Mouse (Mus musculus): ENCODE results near the gene Zfp108. TPM values are rescaled to one million over a fixed set of nuclear protein-coding genes. Genes with fewer than 3 reads are reported as not detected.
A peak's percentile ranks its signal among the peaks of the same experiment; 100 is the strongest.
"Not testable (repeated sequence)": the region's sequence is repeated elsewhere in the genome, so short reads cannot be mapped to it uniquely, and the experiment has no call there.

Zfp108 gene
- 0.47 and 0.49 TPM in 2 replicates for total RNA-seq (2017)

DNA sequence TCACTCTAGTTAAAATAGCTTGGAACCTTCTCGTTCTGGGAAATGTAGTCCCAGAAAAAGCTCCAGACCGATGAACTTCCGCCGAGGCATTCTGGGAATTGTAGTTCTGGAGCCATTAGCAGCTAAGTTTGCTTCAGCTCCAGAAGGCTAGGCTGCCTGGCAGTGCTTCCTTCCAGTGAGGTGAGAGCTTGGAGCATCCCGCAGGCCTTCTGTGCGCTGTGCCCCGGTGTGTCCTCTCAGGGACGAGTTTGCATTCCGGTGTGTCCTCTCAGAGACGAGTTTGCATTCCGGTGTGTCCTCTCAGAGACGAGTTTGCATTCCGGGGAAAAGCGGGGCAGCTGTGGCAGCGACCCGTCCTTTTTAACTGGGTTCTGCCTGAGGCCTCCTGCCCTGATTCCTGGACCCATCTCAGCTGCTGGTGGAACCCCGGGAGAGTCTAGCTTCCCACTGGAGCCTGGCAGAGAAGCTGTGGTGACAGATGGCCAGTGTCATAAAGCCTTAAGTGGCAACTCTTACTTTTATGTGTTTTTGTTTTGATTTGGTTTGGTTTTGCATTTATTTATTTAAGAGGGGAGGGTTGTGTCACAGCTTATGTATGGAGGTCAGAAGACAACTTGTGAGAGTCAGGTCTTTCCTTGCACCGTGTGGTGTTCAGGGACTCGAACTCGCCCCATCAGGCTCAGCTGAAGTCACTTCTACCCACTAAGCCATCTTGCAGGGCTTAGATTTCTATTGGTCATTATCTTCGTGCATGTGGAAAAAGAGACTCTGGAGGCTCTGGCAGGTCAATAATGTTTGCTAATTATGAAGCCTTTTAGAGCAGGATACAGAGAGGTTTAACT, at the start of gene Zfp108:
TSS of gene Zfp108 (plus strand) at position 162 of the 842 bp plus-strand sequence.
- no peak for ATAC-seq (ENCODE audit: extremely low read depth, insufficient number of reproducible peaks, low FRiP score, poor library complexity, severe bottlenecking)

DNA sequence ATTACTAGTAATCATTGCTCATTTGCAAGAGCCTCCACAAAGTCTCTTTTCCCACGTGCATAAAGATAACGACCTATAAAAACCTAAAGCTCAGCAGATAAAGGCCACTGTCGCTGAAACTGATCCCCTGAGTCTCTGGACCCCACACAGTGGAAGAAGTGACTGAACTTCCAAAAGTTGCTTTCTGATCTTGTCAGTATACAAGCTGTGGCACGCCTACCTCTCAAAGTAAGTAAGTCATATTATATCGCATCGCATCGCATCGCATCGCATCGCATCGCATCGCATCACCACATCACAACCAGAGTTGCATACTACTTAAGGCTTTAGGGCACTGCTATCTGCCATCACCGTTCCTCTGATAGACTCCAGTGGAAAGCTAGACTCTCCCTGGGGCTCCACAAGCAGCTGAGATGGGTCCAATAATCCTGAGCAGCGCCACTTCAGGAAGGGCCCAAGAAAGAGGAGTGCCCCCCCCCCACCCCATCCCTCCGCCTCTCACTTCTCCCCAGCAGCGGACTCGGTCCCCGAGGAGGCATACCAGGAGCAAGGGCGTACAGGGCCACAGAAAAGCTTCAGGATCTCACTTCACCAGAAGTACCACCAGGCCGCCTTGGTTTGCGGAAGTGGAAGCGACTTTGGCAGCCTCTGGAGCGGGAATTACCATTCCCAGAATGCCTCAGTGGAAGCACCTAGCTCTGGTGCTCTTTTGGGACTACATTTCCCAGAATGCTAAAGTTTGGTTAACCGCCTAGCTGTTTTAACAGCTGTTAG, 46.9 kb upstream of the Zfp108 start:
- no peak for ATAC-seq (ENCODE audit: extremely low read depth, insufficient number of reproducible peaks, low FRiP score, poor library complexity, severe bottlenecking)

DNA sequence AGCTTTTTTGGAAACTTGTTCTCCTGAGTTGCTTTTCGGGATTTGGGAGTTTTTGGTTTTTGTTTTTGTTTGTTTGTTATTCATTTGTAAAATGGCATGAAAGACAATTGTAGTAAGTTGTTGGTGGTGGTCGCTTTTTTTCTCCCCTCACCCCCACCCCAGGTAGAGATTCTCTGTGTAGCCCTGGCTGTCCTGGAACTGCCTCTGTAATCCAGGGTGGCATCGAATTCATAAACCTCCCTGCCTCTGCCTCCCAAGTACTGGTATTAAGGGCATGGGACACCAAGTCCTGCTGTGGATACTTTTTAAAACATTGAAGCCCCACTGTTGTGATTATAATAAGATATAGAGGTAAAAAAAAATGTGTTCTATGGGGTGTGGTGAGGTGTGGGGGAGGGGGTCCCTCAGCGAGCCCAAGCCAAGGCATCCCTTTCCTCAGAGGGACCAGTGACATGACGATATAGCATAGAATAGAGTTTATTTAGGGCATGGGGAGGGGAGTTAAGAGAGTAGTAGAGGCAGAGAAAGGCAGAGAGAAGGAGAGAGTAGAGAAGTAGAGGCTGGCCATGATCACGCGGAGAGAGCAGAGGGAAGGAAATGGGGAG, 46.2 kb upstream of the Zfp108 start:
- ATAC-seq (ENCODE audit: extremely low read depth, insufficient number of reproducible peaks, low FRiP score, poor library complexity, severe bottlenecking) = no peak

DNA sequence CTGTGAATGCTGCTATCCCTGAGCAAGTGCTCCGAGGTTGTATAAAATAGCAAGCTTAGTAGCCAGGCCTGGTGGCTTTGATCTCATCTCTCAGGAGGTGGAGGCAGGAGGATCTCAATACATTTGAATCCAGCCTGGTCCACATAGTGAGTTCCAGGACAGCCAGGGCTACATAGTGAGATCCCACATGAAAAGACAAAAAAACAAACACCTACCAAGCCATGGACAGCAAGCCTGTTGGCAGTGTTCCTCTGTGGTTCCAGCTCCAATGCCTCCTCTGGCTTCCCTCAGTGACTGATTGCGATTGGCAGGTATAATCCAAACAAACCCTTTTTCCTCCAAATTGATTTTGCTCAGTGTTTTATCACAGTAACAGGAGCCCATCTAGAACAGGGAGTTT, 44.3 kb upstream of the Zfp108 start:
- ATAC-seq (ENCODE audit: extremely low read depth, insufficient number of reproducible peaks, low FRiP score, poor library complexity, severe bottlenecking) = no peak

DNA sequence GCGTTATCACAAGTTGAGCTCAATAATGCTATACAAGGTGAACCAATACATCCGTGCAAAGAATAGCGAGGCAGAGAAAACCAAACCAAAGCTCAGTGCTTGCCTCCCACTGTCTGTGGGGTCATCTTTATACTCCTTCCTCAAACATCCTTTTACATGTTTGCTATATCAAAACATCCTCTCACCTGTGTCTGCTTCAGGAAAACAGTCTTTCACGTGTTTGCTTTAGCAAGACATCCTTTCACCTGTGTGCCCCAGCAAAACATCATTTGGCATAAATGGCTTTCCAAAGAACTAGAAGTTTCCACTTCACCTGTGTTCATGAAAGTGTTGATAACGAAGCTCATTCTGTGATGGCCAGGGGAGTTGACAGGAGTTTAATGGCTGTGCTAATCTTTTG, 43.3 kb upstream of the Zfp108 start, which contains the start of gene Zfp111:
TSS of gene Zfp111 (minus strand) at position 101 of the 400 bp plus-strand sequence.
- no peak for ATAC-seq (ENCODE audit: extremely low read depth, insufficient number of reproducible peaks, low FRiP score, poor library complexity, severe bottlenecking)

DNA sequence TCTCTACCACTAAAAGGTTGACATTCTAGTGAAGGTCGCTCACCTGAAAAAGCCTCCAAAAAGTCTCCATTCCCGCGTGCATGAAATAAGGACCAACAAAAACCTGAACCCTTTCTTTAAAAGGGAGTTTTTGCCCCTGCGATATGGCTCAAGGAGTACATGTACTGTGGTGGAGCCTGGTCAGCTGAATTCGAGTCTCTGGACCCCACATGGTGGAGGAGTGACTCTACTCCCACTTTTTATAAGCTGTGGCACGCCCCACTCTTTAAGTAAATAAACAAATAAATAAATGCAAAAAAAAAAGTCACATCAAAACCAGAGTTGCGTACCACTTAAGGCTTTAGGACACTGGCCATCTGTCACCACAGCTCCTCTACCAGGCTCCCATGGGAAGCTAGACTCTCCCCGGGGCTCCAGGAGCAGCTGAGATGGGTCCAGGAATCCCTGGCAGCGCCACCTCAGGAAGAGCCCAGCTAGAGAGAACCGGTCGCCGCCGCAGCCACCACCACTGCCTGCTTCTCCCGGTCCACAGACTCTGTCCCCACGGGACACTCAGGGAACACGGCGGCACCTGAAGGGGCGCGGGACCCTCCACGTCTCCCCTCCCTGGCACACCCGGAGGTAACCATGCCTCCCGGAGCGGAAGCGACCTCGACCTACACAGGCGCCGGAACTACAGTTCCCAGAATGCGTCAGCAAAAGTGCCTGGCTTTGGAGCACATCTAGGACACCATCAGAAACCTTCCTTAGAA, 17.4 kb upstream of the Zfp108 start, which contains the start of gene Zfp109:
TSS of gene Zfp109 (minus strand) at position 521 of the 752 bp plus-strand sequence.
- no peak for ATAC-seq (ENCODE audit: extremely low read depth, insufficient number of reproducible peaks, low FRiP score, poor library complexity, severe bottlenecking)

DNA sequence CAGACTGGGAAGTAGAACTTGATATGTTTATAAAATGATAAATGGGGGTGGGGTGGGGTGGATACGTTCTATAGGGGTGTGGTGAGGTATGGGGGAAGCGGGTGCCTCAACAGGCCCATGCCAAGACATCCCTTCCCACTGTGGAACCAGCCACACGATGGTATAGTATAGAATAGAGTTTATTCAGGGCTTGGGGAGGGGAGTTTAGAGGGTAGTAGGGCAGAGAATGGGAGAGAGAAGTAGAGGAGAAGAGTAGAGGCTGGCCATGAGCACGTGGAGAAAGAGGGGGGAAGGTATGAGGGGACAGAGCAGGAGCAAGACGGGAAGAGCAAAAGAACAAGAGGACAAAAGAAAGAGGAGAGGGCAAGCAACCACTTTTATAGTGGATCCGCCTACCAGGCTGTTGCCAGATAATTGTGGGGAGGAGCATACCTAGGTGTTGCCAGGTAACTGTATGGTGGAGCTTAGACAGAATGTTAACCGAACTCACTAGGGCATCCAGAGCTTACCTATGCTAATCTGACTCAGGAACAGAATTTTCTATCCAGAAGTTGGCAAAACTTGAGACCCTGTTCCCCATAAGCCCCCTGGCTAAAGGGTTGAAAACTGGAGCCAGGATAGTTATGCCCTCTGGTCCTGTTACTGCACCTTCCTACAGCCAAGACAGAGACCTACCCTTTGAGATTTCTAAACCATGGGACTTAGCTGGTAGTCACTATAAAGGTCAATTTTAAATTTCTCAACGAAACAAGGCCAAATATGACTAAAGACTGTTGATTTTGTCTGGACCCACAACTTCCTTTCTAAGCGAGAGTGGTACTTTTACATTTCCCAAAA, 597 bp upstream of the Zfp108 start:
- no peak for ATAC-seq (ENCODE audit: extremely low read depth, insufficient number of reproducible peaks, low FRiP score, poor library complexity, severe bottlenecking)

DNA sequence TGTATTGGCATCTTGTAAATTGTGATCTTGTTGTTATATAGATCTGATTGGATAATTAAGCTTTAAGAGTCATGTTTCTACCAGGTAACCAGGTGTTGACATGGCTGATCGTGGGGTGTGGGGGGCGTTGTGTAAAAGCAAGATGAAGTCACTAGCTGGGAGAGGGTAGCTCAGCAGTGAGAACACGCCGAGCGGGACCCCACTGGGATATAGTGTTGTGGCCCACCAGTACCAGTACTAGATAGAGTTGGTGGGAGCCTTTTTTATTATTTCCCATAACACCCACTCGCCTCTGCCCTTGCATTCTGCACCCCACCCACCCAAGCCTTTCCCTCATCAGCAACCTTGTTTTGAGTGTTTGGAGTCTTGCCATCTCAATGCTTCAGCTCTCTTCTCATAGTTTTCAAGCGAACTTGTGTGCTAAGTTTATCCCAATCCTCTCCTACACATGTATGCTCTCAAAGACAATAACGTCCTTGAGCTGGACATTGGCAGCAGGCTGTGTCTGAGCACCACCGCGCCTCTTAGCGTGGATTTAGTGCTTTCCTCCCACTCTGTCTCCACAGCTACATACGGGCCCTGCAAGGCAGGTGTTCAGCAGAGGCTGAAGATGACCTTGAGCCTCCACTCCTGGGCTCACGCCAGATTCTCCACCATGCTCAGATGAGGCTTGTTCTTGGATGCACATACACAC, 4.9 kb downstream of the Zfp108 start:
- no peak for ATAC-seq (ENCODE audit: extremely low read depth, insufficient number of reproducible peaks, low FRiP score, poor library complexity, severe bottlenecking)

DNA sequence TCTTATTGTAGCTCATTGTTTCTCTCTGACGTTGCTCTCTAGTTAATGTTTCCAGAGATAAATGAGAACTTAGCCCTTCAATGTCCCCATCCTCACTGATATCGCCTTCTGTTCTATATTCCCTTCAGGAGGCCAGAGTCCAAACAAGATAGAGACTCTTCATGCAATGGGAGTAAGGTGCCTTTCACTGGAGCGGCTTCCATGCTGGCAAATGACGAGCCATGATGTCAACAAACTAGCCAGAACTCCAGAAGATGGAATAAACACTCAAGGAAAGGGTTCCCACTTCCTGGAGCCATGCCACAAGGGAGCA, 5.4 kb downstream of the Zfp108 start:
- ATAC-seq (ENCODE audit: extremely low read depth, insufficient number of reproducible peaks, low FRiP score, poor library complexity, severe bottlenecking) = no peak

DNA sequence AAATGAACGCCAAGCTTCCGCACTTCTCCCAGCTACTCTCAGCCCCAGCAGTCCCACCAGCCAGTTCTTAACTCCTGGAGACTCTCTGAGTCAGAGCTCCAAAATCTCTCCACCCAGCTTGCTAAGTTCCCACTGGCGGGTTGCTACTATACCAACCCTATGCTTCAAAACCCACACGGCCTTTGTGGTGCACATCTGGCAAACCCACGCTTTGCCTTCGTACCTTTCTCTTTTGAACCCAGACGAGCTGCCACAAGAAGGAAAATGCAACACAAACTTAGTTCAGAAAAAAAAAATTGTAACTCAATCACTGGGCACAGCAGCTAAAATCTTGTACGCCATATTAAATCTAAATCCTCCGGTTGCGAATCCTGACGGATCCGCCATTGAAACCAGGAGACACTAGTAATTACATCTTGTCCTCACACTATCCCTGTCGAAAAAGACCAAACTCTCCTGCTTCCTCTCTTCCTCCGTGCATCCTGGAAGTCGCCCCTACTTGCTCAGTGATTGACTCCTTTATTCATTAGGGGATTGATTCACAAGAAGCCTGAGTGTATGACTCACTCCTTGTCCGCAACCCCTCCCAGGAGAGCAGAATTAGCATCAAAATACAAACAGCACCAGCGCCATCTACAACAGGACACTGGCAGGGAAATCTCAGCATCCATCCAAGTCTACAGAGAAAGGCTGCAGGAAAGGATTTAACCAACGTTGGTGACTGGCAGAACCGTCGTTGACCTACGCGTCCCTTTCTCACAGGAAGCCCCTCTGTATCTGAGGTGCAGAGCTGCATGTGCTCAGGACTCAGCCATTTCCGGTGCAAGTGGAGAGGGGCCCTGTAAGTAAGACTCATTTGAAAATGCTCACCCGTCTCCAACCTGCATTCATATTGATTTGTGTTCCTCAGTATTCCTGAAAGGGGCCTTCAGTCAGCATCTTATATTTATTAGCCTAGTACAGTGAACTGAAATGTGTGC, 13.9 kb downstream of the Zfp108 start:
- no peak for ATAC-seq (ENCODE audit: extremely low read depth, insufficient number of reproducible peaks, low FRiP score, poor library complexity, severe bottlenecking)

DNA sequence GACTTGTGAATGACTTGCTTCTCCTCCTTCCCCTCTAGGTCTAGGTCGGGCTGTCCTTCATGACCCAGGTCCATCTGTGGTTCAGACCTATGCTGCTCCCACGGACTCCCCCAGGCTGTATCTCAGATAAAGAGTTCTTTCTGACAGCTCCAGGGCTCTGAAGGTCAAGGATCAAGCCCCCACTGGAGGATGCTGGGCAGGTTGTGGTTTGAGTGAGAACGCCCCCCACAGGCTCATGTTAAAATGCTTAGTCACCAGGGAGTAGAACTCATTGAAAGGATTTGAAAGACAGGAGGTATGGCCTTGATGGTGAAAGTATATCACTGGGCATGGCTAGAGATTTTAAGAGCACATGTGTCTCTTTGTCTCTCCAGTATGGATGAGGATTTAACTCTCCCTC, 14.7 kb downstream of the Zfp108 start:
- ATAC-seq (ENCODE audit: extremely low read depth, insufficient number of reproducible peaks, low FRiP score, poor library complexity, severe bottlenecking) = no peak

DNA sequence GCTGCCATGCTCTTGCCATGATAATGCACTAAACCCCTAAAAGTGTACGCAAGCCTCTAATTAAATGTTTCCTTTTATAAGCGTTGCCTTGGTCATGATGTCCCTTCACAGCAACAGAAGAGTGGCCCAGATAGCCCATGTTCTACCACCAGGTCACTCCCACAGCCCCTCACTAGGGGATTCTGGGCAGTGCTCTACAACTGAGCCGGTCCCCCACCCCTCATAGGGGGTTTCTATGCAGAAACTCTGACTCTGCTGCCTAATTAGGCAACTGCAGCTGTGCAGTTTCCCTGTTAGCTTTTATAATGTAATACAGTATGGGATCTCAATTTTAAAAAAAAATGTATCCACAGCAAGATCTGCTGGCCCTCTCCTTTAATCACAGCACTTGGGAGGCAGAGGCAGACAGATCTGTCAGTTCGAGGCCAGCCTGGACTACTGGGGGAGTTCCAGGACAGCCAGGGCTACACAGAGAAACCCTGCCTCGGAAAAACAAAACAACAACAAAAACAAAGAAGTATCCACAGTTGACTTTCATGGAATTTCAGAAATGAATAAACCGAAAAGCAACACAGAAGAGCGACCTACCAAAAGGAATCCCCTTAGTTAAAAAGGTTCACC, 15.2 kb downstream of the Zfp108 start:
- ATAC-seq (ENCODE audit: extremely low read depth, insufficient number of reproducible peaks, low FRiP score, poor library complexity, severe bottlenecking) = no peak

DNA sequence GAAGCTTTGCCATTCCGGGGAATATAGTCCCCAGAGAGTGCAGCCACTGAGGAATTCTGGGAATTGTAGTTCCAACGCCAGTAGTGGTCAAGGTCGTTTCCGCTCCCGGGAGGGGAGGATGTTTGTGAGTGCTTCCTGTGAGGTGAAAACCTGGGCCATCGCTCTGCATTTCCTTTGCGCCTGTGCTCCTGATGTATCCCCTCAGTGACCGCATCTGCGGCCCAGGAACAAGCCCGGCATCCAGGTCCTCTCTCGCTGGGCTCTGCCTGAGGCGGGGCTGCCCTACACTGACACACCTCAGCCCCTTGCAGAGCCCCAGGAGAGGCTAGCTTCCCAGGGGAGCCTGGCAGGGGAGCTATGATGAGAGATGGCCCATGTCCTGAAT, 15.7 kb downstream of the Zfp108 start, which contains the start of gene Zfp93:
TSS of gene Zfp93 (plus strand) at position 133 of the 385 bp plus-strand sequence.
- ATAC-seq (ENCODE audit: extremely low read depth, insufficient number of reproducible peaks, low FRiP score, poor library complexity, severe bottlenecking) = 0 out of 2 replicates have a peak, but pooled peaks have one; percentile 23

DNA sequence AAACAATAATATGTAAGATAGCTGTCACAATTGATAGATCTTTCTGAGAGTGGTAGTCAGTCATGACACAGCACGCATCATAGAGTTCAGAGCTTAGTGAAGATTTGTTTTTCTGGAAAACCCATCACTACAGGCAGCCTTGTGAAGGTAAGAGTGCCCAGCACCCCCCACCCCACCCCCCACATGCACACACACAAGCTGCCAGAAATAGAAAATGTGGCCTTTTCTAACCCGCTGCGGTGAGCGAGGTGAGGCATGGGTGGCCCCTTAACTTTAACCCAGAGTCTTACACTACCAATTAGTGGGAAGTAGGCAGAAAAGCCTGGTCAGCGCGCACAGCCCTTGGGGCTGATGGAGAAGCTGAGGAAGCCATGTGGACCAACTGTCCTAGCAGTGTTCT, 16.6 kb downstream of the Zfp108 start:
- no peak for ATAC-seq (ENCODE audit: extremely low read depth, insufficient number of reproducible peaks, low FRiP score, poor library complexity, severe bottlenecking)

DNA sequence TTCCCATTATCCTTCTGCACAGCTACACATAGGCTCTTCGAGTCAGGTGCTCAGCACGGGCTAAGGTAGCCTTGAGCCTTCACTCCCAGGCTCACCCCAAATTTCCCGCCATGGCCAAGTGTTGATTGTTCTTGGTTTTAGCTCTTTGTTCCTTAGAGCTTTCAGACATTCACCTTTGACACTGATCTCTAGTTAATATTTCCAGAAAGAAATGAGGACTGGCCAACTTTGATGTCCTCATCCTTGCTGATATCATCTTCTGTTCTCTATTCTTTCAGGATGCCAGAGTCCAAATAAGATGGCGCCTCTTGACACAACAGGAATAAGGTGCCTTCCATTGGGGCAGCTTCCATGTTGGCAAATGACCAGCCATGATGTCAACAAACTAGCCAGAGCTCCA, 19.9 kb downstream of the Zfp108 start:
- no peak for ATAC-seq (ENCODE audit: extremely low read depth, insufficient number of reproducible peaks, low FRiP score, poor library complexity, severe bottlenecking)

DNA sequence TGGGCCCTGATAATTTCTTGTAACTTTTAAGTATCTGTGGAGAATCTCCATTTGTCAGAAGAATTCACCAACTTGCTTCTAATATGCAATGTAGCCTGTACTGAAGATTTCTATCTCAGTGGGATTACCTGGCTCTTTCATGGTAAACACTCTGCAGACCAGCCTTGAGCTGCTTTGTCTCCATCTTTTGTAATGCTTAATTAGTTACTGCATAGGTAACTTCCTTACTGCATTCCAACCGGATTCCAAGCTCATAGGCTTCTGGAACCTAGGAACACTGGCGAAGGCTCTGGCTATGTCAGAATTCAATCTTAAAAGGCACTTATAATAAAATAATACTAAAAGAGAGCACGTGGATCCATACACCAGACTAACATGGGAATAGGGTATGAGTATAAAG, 24.2 kb downstream of the Zfp108 start:
- ATAC-seq (ENCODE audit: extremely low read depth, insufficient number of reproducible peaks, low FRiP score, poor library complexity, severe bottlenecking) = not testable (repeated sequence)
